Mouse (Mus musculus) limb, embryonic 14.5 days (tissue): ENCODE results near the gene Rsad2. TPM values are rescaled to one million over a fixed set of nuclear protein-coding genes. Genes with fewer than 3 reads are reported as not detected.

Experiments
- ATAC-seq: fragments of 200-750 bp; cut with Nextera tagmentation; 2 replicates; pipeline ENCODE4 v1.8.0; 2017; ENCODE audit warnings: low read depth, moderate number of reproducible peaks, moderate TSS enrichment; ENCODE audit not compliant: low FRiP score
- DNase-seq: peaks from one replicate; pipeline ENCODE4 v3.0.0-alpha.2; 2015; ENCODE audit warnings: low spot score
- H3K27ac ChIP-seq: fragments of 300-500 bp; sonication (generic); replicated peaks from 2 replicates; pipeline ENCODE4 v1.5.1; 2014; ENCODE audit warnings: low read depth, mild to moderate bottlenecking, low read length, moderate library complexity, mixed read lengths
- H3K27me3 ChIP-seq: fragments of 300-500 bp; sonication (generic); 2 replicates; pipeline ENCODE4 v1.6.1; 2014; ENCODE audit warnings: low read length, mixed read lengths; ENCODE audit not compliant: control insufficient read depth, insufficient read depth
- H3K36me3 ChIP-seq: fragments of 300-500 bp; sonication (generic); 2 replicates; pipeline ENCODE4 v1.6.1; 2014; ENCODE audit warnings: mild to moderate bottlenecking, low read length, moderate library complexity, mixed read lengths; ENCODE audit not compliant: control insufficient read depth, insufficient read depth
- H3K4me1 ChIP-seq: fragments of 300-500 bp; sonication (generic); 2 replicates; pipeline ENCODE4 v1.6.1; 2014; ENCODE audit warnings: antibody characterized with exemption, low read length, mixed read lengths; ENCODE audit not compliant: control insufficient read depth, insufficient read depth
- H3K4me2 ChIP-seq: fragments of 300-500 bp; sonication (generic); replicated peaks from 2 replicates; pipeline ENCODE4 v1.6.1; 2014; ENCODE audit warnings: low read depth, mild to moderate bottlenecking, low read length, moderate library complexity; ENCODE audit not compliant: severe bottlenecking
- H3K4me3 ChIP-seq: fragments of 300-500 bp; sonication (generic); replicated peaks from 2 replicates; pipeline ENCODE4 v1.5.1; 2014; ENCODE audit warnings: low read length
- H3K9ac ChIP-seq: fragments of 300-500 bp; sonication (generic); 2 replicates; pipeline ENCODE4 v1.6.1; 2014; ENCODE audit warnings: mild to moderate bottlenecking, low read depth, low read length, moderate library complexity; ENCODE audit not compliant: severe bottlenecking
- H3K9me3 ChIP-seq: fragments of 300-500 bp; sonication (generic); 2 replicates; pipeline ENCODE4 v1.6.1; 2016; ENCODE audit warnings: low read length; ENCODE audit not compliant: control insufficient read depth
- POLR2A ChIP-seq: fragments of 200-500 bp; IDR thresholded peaks from 2 replicates; pipeline ENCODE4 v1.8.0; 2012; ENCODE audit warnings: inconsistent platforms, mild to moderate bottlenecking, moderate library complexity, borderline replicate concordance; ENCODE audit not compliant: insufficient read depth, insufficient read length; ENCODE audit errors: extremely low read depth
- WGBS: fragments of 180-500 bp; shearing (Covaris S2); extraction: QIAGEN DNeasy Blood & Tissue Kit; methylation state at CpG from one replicate; pipeline ENCODE4 v1.1.7; 2014; 5-methylcytosine and 5-hydroxymethylcytosine counted together
- polyA plus RNA-seq, 2 experiments: library from polyadenylated mRNA; depleted of rRNA in 1 of 2; stranded (reverse) in 1 of 2; unstranded in 1 of 2; fragments of >200 nt; fragmentation: Nextera tagmentation in 1 of 2; extraction: Ambion mirVana in 1 of 2; gene quantifications; 2 replicates each; pipeline versions ENCODE4 v1.2.1 to v1.2.3; 2012 to 2014

The Rsad2 gene
- polyA plus RNA-seq, 2 experiments = 0.55 to 0.66 TPM

DNA sequence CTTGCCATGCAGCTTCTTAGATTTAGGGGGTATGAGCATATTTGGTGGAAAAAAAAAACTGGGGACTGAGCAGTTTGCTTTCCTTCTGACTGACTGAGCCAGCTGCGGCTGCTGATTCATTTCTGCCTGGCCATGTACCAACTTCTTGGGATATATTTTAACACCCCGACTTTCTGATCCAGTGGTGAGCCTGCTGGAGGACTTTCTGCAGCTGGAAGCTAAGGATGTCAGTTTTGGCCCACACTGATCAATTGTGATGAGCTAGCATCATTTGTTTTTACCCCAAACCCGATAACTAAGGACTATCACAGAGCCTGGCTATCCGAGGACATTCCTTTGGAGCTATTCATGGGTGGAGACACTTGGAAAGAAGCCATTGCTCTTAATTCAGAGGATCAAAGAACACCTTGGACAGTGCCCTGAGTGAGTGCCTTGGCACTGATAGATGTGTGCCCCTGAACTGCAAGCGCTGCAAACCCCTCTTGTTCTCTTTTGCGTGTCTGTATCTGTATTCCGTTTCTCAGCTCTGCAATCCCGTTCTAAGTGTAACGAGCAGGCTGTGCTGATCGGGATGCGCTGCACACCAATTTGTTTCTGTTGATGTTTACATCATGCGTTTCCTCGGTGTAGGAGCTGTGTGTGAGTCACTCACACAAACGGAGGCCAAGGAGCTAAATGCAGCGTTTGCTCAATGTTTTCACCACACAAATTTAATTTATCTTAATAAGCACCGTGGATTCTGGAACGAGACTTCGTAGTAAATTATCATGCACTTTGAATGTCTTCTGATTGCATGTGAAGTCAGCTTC lies 22.1 kb upstream of the Rsad2 start:
- H3K9me3 ChIP-seq = no peaks in the 10 kb centered on the region
- no peak for TF ChIP-seq POLR2A
- no peaks in the 10 kb centered on the region; the same call in 1 of the 2 replicates for H3K36me3 ChIP-seq
- DNase-seq = peak; percentile 21
- H3K9ac ChIP-seq = no peak overlapping the region
- no peaks in the 10 kb centered on the region for H3K4me1 ChIP-seq
- H3K4me2 ChIP-seq = no peak overlapping the region
- no peak overlapping the region for H3K27ac ChIP-seq
- ATAC-seq = no peak
- no peaks in the 10 kb centered on the region for H3K27me3 ChIP-seq
- WGBS = 76% methylated on average over 18 of the region's 18 CpGs
- no peak overlapping the region for H3K4me3 ChIP-seq

DNA sequence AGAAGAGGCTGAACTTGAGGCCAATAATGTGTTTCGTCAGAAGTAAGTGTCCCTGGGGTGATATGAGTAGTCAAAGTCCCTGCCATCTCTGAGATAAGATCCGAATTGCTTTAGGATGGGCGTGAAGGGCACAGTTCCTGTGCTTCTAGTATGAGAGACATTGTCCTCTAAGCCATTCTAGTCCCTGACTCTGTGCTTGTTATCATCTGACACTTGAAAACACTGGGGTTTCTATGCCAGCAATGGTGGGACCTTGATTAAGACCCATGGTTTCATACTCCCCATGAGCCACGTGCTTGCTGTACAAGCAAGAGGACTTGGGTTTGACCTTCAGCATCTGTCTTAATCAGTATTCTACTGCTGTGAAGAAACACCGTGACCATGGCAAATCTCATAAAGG lies 20.9 kb upstream of the Rsad2 start:
- no peak overlapping the region for H3K4me2 ChIP-seq
- TF ChIP-seq POLR2A = no peak
- no peaks in the 10 kb centered on the region for H3K27me3 ChIP-seq
- H3K4me1 ChIP-seq = no peaks in the 10 kb centered on the region
- H3K36me3 ChIP-seq = no peaks in the 10 kb centered on the region; the same call in 1 of the 2 replicates
- WGBS = 88% methylated on average over 5 of the region's 5 CpGs
- H3K4me3 ChIP-seq = no peak overlapping the region
- no peaks in the 10 kb centered on the region for H3K9me3 ChIP-seq
- no peak overlapping the region for H3K9ac ChIP-seq
- no peak for ATAC-seq
- DNase-seq = no peak
- no peak overlapping the region for H3K27ac ChIP-seq

DNA sequence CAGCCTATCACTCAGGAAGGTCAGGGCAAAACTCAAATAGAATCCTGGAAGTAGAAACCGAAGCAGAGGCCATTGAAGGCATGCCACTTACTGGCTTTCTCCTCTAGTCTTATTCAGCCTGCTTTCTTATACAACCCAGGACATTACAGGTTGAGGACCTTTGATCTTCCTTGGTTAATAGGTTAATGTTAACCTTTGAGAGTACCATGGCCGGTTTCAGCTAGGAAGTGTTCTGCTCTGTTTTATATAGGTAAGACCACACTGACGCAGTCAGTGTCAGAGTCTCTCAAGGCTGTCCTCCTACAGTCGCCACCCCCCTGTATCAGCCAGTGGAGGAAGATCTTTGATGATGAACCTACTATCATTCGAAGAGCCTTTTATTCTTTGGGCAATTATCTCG lies 17.5 kb upstream of the Rsad2 start:
- no peak overlapping the region for H3K4me3 ChIP-seq
- 90% methylated on average over 6 of the region's 6 CpGs for WGBS
- no peaks in the 10 kb centered on the region for H3K27me3 ChIP-seq
- TF ChIP-seq POLR2A = no peak
- H3K4me2 ChIP-seq = no peak overlapping the region
- H3K4me1 ChIP-seq = peaks cover 5% of the 10 kb centered on the region; the same call in 1 of the 2 replicates
- DNase-seq = no peak
- no peaks in the 10 kb centered on the region; the same call in 1 of the 2 replicates for H3K36me3 ChIP-seq
- H3K9ac ChIP-seq = no peak overlapping the region
- no peak overlapping the region for H3K27ac ChIP-seq
- H3K9me3 ChIP-seq = no peaks in the 10 kb centered on the region
- no peak for ATAC-seq

DNA sequence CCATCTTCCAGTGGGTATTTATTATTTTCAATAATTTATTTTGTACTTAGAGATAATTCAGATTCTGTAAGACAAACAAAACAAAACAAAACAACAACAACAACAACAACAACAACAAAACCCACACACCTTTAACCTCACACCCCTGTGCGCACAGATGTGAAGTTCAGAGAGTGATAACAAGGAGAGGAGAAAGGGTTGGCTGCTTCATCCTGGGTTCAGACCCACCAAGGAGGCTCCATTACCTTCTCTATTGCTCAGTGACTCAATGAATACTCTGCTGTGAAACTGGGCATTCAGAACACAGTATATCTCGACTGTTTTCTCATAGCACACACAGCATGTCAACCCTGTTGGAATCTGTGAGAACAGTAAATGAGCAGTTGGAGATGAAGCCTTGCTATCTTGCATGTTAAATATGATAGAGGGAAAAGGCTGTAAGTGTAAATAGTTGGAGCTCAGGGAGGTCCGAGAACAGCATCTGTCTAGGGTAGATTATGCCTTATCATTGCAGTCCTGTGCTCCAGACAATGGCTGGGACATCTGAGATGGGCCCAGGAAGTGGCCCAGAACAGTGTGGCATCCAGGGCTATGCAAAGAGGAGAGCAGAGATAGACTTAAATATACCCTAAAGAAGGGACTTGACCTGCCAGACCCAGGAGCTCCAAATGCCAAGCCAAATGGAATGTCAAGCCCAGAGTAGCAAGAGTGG lies 16.7 kb upstream of the Rsad2 start:
- Histone ChIP-seq H3K27me3 (no peaks in the 10 kb centered on the region), H3K4me1 (peaks cover 5% of the 10 kb centered on the region; the same call in 1 of the 2 replicates), H3K36me3 (no peaks in the 10 kb centered on the region; the same call in 1 of the 2 replicates), H3K27ac (no peak overlapping the region), H3K4me2 (no peak overlapping the region), H3K9ac (no peak overlapping the region), H3K4me3 (no peak overlapping the region), H3K9me3 (no peaks in the 10 kb centered on the region)
- ATAC-seq = no peak
- DNase-seq = no peak
- no peak for TF ChIP-seq POLR2A
- 88% methylated on average over 3 of the region's 3 CpGs for WGBS

DNA sequence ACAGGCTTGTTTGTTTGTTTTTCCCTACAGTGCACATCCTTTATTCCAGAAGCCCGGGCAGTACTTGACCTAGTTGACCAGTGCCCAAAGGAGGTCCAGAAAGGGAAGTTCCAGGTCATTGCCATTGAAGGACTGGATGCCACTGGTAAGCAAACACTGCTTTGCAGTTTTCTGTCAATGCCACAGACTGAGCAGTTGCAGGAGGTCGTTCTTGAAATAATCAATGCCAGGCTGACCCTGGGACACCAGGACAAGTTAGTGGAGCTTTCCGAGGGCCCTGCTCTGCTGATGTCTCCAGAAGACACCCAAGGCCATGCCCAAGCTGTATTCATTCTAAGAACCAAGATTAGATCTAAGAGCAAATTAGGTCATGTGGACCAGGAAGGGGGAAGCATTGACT lies 15.1 kb upstream of the Rsad2 start:
- H3K36me3 ChIP-seq = no peaks in the 10 kb centered on the region
- no peak for ATAC-seq
- H3K4me1 ChIP-seq = peaks cover 5% of the 10 kb centered on the region; the same call in 1 of the 2 replicates
- no peak overlapping the region for H3K4me3 ChIP-seq
- no peaks in the 10 kb centered on the region for H3K27me3 ChIP-seq
- no peak overlapping the region for H3K4me2 ChIP-seq
- H3K9me3 ChIP-seq = no peaks in the 10 kb centered on the region
- no peak for TF ChIP-seq POLR2A
- DNase-seq = no peak
- 76% methylated on average over 3 of the region's 3 CpGs for WGBS
- H3K9ac ChIP-seq = no peak overlapping the region
- no peak overlapping the region for H3K27ac ChIP-seq
